Mouse (Mus musculus) macrophage (primary cell): ENCODE results near the gene Cnbp. TPM values are rescaled to one million over a fixed set of nuclear protein-coding genes. Genes with fewer than 3 reads are reported as not detected.

Source experiments
- H3K27ac ChIP-seq: fragments of 350-480 bp; formaldehyde crosslinking; 2 replicates; pipeline ENCODE4 v1.9.0; 2021
- H3K36me3 ChIP-seq: fragments of 350-480 bp; formaldehyde crosslinking; 2 replicates; pipeline ENCODE4 v1.9.0; 2021; ENCODE audit errors: inconsistent target
- H3K4me3 ChIP-seq: fragments of 350-480 bp; formaldehyde crosslinking; 2 replicates; pipeline ENCODE4 v1.9.0; 2021; ENCODE audit errors: inconsistent target
- H3K79me2 ChIP-seq: fragments of 350-480 bp; formaldehyde crosslinking; 2 replicates; pipeline ENCODE4 v1.9.0; 2021; ENCODE audit errors: inconsistent target
- WGBS: methylation state at CpG from one replicate; pipeline ENCODE4 v1.1.7; 2026; ENCODE audit warnings: inconsistent platforms; ENCODE audit not compliant: missing documents; 5-methylcytosine and 5-hydroxymethylcytosine counted together
- polyA plus RNA-seq: library from polyadenylated mRNA; stranded (reverse); fragments of 250-400 nt; gene quantifications from 3 replicates; pipeline ENCODE4 v1.2.4, GENCODE M21; 2018; ENCODE audit warnings: inconsistent platforms

The Cnbp gene
- polyA plus RNA-seq, 1 experiment from 2014 or later: 146 TPM

DNA sequence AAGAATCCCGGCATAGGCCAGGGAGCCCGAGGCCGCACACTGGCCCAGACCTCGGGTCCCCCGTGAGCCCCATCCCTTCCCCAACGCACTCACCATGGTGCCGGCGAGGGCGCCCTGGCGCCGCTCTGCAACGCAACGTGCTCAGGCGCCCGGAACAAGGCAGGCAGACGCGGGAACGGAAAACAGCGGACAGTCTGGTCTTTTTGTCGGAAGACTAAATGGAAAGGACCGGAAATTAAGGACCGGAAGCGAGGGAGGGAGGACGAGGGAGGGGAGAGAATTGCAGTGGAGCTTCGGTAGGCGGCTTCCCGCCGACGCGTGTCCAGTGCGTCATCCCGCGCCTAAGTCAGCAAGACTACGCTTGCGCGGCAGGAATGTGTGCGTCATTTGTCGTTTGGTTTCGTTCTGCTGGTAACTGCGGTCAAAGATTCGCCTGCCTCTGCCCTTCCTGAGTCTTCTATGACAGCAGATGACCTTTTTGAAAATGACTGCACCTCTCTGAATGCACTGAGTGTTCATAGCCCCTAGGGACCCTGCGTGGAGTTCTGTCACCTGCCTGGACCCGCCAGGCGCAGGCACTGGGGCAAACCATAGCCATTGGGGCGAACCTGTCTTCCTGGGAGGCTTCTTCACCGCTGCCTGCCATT, 12.2 kb downstream of the Cnbp start, which contains the start of gene Isy1:
TSS of gene Isy1 (minus strand) at position 248 of the 647 bp plus-strand sequence.
- Histone ChIP-seq H3K36me3 (peaks cover 22% of the 10 kb centered on the region), H3K4me3 (peak within 1 kb of the TSS; percentile 81), H3K27ac (peak within 1 kb of the TSS; percentile 86), H3K79me2 (peaks cover 23% of the 10 kb centered on the region)
- under 1% methylated on average over 46 of the region's 46 CpGs for WGBS

DNA sequence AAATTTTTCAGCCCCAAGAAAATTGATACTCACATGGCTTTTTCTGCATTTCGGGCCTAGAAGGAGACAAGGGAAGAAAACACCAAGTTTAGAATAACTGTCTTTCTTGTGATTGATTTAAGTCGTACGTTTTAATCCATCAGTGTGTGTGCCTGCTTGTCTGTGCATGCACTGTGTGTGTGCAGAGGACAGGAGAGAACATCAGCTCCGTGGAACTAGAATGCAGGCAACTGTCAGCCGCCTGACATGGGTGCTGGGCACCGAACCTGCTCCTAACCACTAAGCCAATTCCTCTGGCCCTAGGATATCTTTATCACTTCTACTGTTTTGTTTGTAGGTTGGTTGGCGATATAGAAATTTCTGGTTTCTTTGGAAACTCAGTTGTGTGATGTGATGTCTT, 15.2 kb downstream of the Cnbp start, which contains the start of gene Gm45140:
TSS of gene Gm45140 (minus strand) at position 101 of the 400 bp plus-strand sequence.
- Histone ChIP-seq H3K4me3 (no peak within 1 kb of the TSS), H3K79me2 (peaks cover 23% of the 10 kb centered on the region), H3K36me3 (peaks cover 18% of the 10 kb centered on the region; the same call in 1 of the 2 replicates), H3K27ac (no peak within 1 kb of the TSS)
- 90% methylated on average over 6 of the region's 7 CpGs for WGBS

DNA sequence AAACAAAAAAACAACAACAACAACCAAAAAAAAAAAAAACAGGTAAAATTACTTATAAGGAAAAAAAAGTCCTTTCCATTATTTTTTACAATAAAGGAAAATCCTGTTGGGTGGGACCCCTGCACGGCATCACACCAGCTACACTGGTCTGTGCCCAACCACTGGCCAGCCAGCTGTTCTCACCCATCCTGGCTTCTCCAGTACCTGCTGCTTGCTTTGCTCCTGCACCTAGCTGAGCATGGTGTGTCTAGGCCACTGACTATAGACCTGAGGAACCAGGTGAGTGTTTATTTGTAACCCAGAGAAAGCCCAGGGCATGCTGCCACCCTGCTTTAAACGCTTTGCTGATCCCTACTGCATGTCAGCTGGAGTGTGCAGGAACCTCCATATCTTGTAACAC, 30.5 kb downstream of the Cnbp start:
- 100% methylated on average over 2 of the region's 2 CpGs for WGBS
- H3K4me3 ChIP-seq: no peak overlapping the region
- H3K79me2 ChIP-seq: no peaks in the 10 kb centered on the region
- H3K27ac ChIP-seq: no peak overlapping the region
- peaks cover 81% of the 10 kb centered on the region for H3K36me3 ChIP-seq

DNA sequence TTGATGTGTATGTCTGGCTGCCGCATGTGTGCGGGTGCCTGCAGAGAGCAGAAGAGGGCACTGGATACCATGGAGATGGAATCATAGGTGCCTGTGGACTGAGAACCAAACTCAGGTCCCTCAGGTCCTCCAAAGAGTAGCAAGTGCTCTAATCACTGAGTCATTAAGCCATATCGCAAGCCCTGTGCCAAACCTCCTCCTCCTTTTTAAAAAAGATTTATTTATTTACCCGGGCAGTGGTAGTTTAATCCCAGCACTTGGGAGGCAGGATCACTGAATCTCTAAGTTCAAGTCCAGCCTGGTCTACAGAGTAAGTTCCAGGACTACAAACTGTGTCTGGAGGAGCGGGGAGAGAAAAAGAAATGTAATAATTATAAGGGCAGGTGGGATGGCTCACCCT, 36.4 kb downstream of the Cnbp start:
- H3K4me3 ChIP-seq: no peak overlapping the region
- peaks cover 18% of the 10 kb centered on the region for H3K79me2 ChIP-seq
- no peak overlapping the region for H3K27ac ChIP-seq
- H3K36me3 ChIP-seq: peaks cover 30% of the 10 kb centered on the region
- WGBS: 95% methylated on average over 5 of the region's 5 CpGs

DNA sequence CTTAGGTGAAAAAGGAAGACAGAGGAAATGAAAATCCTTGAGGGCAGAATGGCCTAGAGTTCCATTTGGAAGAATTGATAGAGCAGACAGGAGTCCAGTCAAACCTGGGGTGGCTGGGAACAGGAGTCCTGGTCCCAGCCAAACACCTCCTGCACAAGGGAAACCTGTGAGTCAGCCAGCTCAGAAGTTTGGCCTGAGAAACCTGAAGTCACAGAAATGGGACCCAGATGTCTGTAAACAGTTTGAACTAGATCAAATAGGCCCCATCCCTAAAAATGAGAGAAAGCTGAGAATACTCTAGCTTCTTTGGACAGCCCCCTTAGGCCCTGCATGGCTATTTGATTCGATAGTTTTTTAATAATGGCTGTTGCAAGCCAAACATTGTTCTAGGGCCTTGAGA, 38.2 kb downstream of the Cnbp start:
- no peak overlapping the region; the same call in 1 of the 2 replicates for H3K4me3 ChIP-seq
- no peak overlapping the region for H3K27ac ChIP-seq
- H3K79me2 ChIP-seq: peaks cover 32% of the 10 kb centered on the region
- H3K36me3 ChIP-seq: peaks cover 12% of the 10 kb centered on the region; the same call in 1 of the 2 replicates
- WGBS: 93% methylated on average over 1 of the region's 1 CpGs

DNA sequence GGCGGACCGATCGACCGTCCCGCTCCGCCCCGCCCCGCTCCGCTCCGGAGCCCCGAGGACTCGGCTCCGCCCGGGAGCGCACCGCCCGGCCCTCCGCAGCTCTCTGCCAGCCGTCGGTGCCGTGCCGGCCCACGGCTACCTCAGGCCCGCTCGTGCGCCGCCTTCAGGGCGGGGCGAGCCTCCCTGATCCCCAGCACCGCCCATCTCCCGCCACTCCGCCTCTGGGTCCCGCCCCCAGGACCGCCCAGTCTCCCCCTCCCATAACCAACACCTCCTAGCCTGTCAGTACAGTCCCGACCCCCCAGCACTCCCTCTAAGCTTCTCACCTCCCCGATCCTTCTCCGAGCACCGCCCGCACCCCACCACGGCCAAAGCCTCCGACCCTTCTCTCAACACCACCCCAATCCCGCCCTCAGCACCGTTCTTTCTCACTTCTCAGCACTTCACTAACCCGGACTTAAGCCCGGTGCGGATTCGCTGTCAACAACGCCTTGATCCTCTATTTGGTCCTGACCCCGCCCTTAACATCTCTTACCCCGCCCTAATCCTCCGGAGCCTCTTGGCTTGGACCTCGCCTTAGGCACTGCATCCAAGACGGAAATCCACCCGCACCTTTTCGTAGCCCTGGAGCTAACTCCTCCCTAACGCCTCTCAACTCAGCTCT, 39.1 kb downstream of the Cnbp start, which contains the start of gene Rab43:
TSS of gene Rab43 (minus strand) at position 490 of the 664 bp plus-strand sequence.
- under 1% methylated on average over 56 of the region's 56 CpGs for WGBS
- Histone ChIP-seq H3K4me3 (peak within 1 kb of the TSS; percentile 53), H3K36me3 (0 out of 2 replicates have a peak, but pooled peaks cover 4% of the 10 kb centered on the region), H3K79me2 (peaks cover 40% of the 10 kb centered on the region), H3K27ac (peak within 1 kb of the TSS; percentile 61)

DNA sequence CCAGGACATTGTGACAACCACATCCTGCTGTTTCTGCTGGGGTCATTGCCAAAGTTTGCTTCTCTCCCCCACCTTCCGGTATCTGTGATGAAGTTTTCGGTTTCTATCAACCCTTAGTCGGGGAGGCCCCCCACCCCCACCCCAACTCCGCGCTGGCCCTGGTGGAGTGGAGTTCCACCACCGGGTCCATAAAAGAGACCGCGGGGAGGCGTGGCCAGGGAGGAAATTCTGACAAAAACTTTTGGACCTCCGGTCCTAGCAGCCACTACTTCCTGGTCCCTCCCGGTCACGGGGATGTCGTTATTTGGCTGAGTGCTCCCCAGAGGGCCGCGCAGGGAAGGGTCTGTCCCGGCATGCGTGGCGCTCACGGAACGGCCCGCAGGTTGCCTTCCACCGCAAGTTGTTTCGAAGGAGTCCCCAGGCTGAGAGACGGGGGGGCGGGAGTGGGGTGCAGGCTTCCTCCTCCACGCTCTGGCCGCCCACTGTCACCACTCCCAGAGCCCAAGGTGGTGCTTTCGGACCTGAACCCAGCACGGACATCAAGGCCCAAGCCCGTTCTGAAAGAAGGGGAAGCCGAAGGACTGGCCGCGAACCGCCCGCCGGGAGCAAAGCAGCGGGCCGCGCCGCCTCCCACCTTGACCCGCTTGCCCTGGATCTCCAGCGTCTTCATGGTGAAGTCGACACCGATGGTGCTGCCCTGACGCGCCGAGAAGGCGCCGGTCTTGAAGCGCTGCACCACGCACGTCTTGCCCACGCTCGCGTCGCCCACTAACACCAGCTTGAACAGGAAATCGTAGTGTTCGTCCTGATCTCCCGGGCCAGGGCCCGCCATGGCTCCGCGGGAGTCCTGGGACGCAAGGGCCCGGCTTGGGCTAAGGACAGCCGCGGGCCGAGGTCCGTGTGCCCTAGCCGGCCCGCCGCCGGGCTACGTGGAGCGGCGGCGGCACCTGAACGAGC, 39.9 kb downstream of the Cnbp start:
- under 1% methylated on average over 52 of the region's 77 CpGs for WGBS
- Histone ChIP-seq H3K27ac (peak overlapping the region; percentile 61), H3K4me3 (peak overlapping the region; percentile 53), H3K36me3 (no peaks in the 10 kb centered on the region), H3K79me2 (peaks cover 45% of the 10 kb centered on the region)

DNA sequence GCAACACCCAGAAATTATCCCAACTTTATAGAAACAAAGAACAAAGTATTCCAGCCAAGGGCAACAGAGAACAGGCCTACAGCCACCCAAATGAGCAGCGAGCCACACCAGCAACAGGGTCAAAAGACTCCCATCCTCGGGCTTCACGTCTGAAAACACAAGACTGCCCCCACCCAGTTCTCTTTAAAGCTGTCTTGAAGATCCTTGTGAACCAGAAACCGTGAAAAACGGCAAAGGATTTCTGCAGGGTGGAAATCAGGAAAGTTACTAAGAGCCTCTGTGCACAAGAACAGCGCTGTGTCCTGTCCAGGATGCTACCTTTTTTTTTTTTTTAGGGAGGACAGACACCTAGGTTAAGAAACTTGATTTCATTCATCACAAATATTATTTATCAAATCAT, 40.6 kb downstream of the Cnbp start:
- H3K27ac ChIP-seq: peak overlapping the region; percentile 61
- H3K79me2 ChIP-seq: peaks cover 52% of the 10 kb centered on the region
- 15% methylated on average over 6 of the region's 6 CpGs for WGBS

DNA sequence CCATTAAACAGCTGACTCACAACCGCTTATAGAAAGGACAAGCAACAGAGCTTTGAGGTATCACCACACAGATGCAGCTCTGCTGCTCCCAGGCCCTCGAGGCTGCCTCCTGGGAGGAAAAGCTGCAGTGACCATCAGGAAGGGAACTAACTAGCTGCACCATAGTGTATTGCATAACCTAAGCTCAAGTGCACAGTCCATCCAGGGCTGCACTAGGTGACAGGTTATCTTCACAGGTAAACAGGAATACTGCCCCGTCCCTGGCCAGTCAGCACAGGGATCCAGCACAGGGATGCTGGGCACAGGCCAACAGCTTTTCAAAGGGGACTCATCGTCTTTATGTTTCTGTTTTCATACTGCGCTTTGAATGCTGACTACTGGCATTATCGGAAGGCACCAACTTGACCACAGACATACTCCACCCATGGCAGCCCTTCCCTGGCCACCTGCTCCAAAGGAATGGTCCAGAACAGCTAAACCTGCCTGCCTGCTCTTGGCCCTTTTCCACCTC, 41.2 kb downstream of the Cnbp start:
- H3K79me2 ChIP-seq: peaks cover 58% of the 10 kb centered on the region
- WGBS: 42% methylated on average over 6 of the region's 6 CpGs
- H3K4me3 ChIP-seq: peak overlapping the region; percentile 53
- H3K36me3 ChIP-seq: no peaks in the 10 kb centered on the region
- peak overlapping the region; percentile 61 for H3K27ac ChIP-seq

More for the DNA sequence above, 40.6 kb downstream of the Cnbp start:
- Histone ChIP-seq H3K36me3 (no peaks in the 10 kb centered on the region), H3K4me3 (peak overlapping the region; percentile 53)

DNA sequence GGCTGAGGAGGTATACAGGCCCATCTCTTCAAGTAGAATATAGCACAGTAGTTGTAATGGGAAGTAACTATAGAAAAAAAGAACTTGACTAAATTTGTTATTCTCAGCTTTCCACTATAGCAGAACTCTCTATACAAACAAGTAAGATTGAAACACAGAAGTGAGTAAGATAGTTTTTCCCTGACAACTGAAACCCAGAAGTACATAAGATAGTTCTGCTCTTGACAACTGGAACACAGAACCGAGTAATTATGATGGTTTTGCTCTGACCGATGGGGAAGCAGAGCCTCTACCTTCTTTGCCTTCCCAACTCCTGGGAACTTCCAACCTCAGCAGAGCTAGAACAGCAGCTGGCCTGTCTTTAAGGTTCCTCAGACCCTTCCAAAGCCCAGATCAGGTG, 41.8 kb downstream of the Cnbp start:
- Histone ChIP-seq H3K4me3 (no peak overlapping the region; the same call in 1 of the 2 replicates), H3K27ac (peak overlapping the region; percentile 61), H3K79me2 (peaks cover 63% of the 10 kb centered on the region), H3K36me3 (no peaks in the 10 kb centered on the region)
- 16% methylated on average over 2 of the region's 2 CpGs for WGBS

DNA sequence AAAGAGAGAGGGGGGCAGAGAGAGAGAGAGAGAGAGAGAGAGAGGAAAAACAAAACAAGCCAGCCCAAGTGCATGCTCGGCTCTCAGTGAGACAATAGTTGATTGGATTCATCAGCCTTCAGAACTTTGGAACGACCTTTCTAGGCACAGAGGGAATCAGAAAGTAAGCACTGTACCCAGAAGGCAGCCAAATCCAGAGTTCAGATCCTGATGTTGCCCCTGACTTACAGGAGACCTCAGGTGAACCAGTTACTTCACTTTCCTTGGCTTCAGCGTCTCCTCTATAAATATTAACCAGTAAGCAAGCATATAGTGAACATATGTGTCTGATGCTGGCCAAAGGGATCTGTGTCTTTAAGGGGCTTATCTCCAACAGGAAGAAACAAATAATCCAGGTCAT, 42.4 kb downstream of the Cnbp start:
- peak overlapping the region; percentile 61 for H3K27ac ChIP-seq
- no peak overlapping the region for H3K4me3 ChIP-seq
- H3K79me2 ChIP-seq: peaks cover 69% of the 10 kb centered on the region
- no peaks in the 10 kb centered on the region for H3K36me3 ChIP-seq
- 76% methylated on average over 3 of the region's 3 CpGs for WGBS

DNA sequence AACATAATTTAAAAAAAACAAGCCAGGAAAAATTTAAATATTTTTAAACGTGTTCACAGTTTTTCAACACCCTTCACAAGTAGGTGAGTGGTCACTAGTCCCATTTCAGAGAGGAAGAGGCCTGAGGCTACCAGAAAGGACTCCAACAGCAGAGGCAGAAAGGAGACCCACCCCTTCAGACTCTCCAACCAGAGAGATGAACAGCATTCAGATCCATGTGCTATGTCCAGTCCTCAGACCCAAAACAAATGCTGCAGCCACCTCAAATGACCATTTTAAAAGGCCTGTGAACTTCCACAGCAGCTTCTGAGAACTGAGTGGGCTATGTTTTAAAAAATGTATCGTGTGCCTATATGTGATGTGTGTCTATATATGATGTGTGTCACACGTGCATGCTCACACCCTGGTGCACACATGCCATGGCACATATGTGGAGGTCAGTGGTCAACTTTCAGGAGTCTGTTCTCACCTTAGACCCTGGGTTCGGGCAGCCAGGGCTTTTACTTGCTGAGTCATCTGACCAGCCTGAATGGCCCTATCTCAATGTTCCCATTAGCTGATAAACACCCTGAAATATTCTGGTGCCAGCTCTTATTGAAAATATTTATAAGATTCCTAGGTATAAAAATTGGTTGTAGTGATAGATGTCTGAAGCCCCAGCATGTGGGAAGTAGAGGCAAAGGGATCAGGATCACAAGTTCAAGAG, 43.0 kb downstream of the Cnbp start:
- peak overlapping the region; percentile 61; the same call in 1 of the 2 replicates for H3K27ac ChIP-seq
- H3K4me3 ChIP-seq: no peak overlapping the region
- no peaks in the 10 kb centered on the region for H3K36me3 ChIP-seq

DNA sequence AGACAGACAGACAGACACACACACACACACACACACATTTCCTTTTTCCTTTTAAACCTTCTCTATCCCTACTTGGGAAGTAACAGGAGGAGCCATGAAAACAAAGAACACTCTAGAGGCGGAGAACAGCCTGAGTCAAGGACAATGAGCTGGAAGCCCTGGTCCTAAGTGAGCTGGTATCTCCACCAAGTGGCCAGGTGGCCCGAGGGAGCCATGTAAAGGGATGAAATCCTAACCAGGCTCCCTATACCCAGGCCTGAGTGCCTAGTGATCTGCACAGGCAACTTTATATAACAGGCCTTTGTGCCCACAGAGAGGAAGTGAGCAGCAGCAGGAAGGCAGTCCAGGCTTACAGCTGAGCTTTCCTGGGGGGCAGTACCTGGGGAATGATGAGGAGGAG, 44.0 kb downstream of the Cnbp start:
- WGBS: 50% methylated on average over 2 of the region's 2 CpGs
- H3K36me3 ChIP-seq: no peaks in the 10 kb centered on the region
- no peak overlapping the region for H3K4me3 ChIP-seq
- H3K27ac ChIP-seq: peak overlapping the region; percentile 61
- H3K79me2 ChIP-seq: peaks cover 86% of the 10 kb centered on the region

More for the DNA sequence above, 43.0 kb downstream of the Cnbp start:
- 85% methylated on average over 4 of the region's 4 CpGs for WGBS
- H3K79me2 ChIP-seq: peaks cover 76% of the 10 kb centered on the region
